Mouse (Mus musculus) testis, adult 2 months (tissue): Measurements from ENCODE around the gene Mfsd2a.

Source experiments
- CTCF ChIP-seq: fragments of 200-500 bp; IDR thresholded peaks from 2 replicates; pipeline ENCODE4 v1.5.1; 2012; ENCODE audit warnings: low read depth, mild to moderate bottlenecking, inconsistent platforms, low read length, moderate library complexity; ENCODE audit not compliant: control insufficient read depth, insufficient read depth, insufficient replicate concordance
- POLR2A ChIP-seq: fragments of 200-500 bp; IDR thresholded peaks from 2 replicates; pipeline ENCODE4 v1.6.1; 2012; ENCODE audit warnings: low read depth, mild to moderate bottlenecking, inconsistent platforms, low read length, moderate library complexity; ENCODE audit not compliant: control insufficient read depth

DNA sequence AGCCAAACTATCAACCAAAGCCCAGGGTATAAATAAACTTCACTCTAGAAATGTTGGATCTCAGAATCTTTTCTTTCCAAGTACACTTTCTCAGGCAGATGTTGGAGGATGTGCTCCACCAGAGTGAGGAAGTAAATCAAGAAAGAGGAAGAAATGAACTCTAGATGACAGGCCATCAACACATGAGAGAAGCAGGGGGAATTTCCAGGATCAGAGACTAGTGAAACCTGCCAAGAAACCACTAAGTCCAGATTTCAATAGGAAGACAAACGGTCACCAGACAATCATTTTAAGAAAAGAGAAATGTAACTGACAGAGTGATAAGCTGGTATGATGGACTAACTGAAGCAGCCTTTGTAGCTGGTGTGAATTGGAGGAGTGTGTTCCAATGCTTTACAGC is 30.2 kb upstream of the Mfsd2a start:
- TF ChIP-seq CTCF (no peak), POLR2A (no peak)
